Mouse (Mus musculus) CD4-positive helper T cell, adult 2 months (primary cell): ENCODE data around the gene Cdc123.

ENCODE experiments used
- DNase-seq: peaks from one replicate; pipeline ENCODE4 v3.0.0-alpha.2; 2012; ENCODE audit warnings: low read depth, missing footprints, low spot score

Gene Cdc123

DNA sequence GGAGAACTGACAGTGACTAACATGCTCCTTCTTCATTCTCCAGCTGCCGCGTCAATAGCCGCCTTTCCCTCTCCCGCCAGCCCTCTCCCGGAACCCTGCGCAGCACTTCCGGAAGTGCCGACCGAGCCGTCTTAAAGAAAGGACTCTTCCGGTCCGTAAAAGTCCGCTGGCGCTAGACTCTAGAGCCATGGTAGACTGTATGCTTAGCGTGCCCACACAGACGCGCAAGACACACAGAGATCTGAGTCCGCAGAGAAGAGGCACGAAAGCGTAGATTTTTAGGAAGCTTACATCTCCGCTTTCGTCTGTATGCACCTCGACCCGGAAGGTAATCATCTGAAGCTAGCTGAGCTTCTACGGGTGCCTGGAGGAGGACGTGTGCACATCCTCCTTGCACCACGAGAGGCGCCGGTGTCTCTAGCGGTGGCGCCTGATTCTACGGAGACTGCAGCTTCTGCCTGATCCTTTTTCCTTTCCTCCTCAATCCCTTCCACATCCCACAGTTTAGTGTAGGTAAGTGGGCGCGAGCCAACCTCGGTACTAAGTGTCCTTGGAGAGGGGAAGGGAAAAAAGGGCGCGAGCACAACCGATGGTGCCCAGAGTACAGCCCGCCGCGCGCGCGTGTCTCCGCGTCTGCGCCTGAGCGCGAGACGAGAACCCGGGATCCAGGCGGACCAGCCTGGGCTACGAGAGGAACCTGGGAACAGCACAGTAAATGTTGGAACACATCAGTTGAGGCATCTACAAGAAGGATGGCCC lies at the start of gene Cdc123, which contains the start of gene Nudt5:
Cdc123 (minus strand) TSS at position 292 of the 759 bp plus-strand sequence.
Nudt5 (plus strand) TSS at position 147 of the 759 bp plus-strand sequence.
- peak; percentile 92 for DNase-seq

DNA sequence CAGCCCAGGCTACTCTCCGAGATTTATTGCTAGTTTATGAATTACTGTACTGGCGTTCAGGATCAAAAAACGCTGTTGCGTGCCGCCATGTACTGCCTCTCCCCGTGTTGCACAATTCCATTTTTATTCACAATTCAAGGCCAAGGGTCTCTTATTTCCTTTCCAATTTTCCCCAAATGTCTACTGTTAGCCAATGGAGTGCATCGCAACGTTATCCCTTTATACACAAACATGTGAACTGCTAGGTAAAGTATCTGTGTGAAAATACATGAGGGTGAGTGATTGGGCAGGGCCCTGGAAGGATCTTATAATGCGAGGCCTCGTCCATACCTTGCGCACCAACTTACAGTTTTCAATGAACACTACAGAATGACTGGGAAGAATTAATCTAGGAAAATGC lies 49.3 kb upstream of the Cdc123 start:
- no peak for DNase-seq

DNA sequence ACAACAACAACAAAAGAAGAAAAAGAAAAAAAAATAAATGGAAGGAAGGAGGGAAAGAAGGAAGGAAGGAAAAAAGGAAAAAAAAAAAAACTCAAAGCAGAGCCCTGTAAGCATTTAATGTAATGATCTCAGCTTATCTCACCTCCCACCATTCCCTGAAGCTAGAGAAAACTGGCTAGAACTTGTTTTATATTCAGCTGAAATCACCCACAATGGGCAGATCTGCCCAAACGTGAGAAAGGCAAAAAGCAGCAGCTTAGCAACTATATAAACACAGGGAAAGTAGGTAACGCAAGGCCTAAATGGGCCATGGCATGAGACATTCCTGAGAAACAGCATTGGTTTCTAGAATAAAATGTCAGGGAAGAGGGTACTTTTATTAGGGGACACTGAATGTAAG lies 44.4 kb upstream of the Cdc123 start:
- DNase-seq, result no peak

DNA sequence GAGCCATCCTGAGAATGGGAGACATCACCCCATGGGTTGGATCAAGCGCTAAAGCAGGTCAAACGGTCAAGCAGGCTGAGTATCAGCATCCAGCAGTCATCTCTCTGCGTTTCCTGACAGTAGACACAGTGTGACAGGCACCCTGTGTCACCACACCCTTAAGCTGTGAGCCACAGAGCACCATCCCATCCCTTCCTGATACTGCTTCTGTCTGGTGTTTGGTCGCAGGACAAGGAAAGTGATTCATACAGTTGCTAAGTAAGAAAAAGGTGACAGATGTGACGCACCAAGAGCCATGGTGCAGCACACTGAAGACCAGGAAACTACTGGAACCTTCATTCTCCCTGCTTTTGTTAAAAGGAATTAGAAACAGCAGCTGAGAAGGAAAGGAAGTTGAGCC lies 43.9 kb upstream of the Cdc123 start:
- DNase-seq, result no peak

DNA sequence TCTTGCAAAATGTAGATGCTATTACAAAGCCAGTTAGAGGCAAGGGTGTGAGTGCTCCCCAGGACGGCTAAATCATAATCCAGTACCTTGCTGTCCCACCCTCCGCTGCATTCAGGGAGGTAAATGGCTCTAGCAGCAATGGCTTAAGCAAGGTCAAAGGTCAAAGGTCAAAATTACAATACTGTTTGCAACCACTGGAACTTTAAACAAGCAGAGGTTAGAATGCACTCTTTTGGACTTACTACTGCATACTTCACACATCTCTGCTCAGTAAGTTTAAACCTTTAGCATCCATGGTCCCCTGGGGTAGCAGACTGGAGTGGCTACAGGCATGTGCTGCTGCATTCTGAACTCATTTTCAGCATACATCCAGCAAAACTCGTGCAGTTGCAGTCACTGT lies 32.5 kb upstream of the Cdc123 start:
- DNase-seq, result no peak

DNA sequence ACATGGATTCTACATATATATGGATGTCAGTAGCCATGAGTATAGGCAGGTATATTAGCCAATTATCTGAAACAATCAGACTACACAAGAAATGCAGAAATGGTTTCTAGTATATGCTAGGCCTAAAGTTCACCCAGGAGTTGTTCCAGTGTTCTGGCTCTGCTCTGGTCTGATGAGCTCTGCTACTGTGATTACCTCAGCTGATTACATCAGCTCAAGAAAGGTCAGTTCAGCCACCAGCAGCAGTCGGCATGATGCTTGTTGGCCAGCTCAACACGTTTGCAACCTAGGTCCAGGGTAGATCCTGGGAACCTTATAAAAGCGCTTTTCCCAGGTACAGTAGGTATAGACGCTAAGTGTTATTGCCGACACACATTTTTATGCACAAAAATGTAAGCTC lies 24.8 kb upstream of the Cdc123 start:
- no peak for DNase-seq

DNA sequence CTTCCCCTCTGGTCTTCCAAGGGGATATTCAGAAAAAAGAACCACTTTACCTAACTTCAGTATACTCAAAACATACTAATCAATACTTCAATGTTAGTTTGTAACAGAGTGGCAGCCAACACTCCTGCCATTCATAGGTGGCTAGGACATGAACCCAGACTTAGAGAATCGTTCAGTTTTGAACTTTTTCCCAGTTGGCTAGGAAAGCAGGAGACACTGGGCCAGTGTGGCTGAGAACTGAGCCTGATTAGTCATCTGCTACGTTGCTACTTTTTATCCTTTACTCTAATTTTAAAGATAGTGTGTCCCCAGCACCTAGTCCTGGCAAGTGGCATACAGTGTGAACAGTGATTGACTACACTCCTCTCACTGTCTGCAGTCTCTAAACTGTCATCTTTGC lies 22.7 kb upstream of the Cdc123 start:
- no peak for DNase-seq

DNA sequence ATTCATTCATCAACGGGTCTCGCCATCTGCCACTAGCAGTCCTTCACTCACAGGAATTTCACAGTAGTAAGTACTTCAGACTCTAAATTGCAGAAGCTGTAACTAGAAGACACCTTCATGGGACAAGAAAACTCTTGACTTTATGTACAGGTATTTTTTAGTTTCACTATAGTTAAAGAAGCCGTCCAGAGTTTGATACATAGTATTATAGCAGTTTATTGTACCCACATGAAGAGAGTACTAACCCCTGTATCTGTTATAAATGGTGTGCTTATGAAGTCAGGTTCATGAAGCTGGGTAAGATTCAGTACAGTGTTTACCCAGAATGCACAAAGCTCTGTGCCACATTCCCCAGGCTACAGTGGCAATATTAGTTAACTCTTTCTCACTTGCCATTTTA lies 17.9 kb upstream of the Cdc123 start, which contains the start of gene Gm13199:
Gm13199 (minus strand) TSS at position 101 of the 400 bp plus-strand sequence.
- DNase-seq, result no peak

DNA sequence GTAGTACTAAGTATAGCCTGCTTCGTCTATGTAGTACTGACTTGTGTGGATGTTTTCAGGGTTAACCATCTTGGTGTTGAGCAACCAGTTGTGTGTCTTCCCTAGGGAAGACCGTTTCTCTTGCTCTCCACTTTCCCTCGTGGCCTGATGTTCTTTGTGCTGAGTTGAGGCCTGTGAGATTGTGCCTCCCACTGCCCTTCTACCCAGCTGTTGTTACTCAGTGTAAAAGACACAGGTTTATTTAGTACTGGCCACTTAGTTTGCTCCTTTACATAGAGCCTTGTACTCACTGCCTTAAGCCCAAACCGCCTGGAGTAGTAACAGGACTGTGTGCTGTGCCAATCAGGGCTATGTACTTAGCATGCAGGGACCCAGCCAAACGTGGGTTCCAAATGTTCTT lies 6.9 kb upstream of the Cdc123 start:
- no peak for DNase-seq

DNA sequence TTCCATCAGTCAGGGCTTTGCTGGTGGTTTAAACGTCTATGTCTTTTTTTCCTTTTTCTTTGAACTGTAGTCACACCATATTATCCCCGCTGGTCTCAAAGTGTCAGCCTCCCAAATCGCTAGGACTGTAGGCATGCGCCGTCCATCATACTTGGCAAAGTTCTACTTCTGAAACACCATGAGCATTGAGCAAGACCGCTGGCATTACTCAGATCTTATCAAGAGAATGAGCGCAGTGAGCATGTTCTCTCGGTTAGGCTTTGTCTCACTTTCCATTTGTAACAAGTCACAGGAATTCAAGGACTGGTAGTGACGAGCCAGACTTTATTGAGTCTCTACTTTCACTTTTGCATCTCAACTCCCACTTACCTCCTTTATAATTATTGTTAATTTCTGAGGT lies 6.2 kb upstream of the Cdc123 start:
- peak; percentile 13 for DNase-seq

DNA sequence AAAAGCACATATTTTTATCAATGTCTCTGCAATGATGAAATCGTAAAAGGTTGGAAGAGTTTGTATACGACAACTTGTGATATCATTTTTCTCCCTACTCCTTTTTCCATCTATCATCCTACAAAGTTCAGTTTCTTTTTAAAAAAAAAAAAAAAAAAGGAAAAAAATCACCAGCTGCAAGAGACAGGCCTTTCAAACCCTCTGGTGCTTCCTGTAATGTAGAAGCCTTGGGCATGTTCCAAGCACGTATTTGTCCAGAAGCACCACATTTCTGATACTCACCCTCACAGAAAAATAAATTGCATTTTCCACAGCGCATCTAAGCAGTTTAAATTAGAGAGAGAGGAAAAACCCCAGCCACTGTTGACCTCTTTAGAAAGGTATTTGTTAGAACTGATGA lies 862 bp upstream of the Cdc123 start:
- no peak for DNase-seq

DNA sequence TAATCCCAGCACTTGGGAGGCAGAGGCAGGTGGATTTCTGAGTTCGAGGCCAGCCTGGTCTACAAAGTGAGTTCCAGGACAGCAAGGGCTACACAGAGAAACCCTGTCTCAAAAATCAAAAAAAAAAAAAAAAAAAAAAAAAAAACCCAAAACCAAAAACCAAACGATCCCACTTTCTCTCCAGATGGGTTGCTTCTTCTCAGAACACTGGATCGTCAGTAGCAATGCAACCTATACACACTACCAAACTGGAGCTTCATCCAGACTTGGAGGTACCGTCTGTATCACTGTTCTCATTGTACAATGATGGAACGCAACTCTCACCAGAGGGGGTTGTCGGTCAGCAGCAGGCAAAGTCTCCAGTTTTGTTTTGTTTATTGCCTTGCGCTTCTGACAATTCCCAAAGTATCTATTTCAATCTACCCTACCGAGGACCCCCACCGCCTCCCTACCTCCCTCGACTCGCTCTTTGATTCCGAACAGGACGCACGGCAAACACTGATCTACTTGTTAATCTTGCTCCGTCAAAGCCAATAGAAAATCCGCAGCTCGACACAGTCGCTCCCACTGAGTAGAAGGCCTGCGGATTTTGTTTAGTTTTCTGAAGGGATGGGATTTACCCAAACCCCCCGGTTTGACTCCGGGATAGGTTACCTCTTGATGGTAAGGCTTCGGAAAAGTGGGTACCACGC lies 637 bp downstream of the Cdc123 start:
- no peak for DNase-seq

DNA sequence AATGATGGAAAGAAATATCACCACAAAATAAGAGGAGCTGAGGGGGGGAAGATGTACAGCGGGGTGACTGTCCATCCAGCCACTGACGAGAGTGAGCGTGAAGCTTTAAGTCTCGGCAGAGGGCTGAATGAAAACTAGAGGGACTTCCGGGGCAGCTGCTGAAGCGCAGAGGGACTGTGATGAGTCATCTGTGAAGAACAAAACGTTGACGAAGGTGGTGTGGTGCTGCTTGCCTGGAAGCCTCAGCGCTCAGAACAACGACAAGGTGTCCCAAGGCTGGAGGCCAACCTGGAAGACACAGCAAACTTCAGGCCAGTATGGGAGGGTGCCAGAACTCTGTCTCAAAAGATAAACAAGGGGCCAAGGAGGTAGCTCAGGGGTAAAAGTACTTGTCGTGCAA lies 4.1 kb downstream of the Cdc123 start:
- peak; percentile 16 for DNase-seq

DNA sequence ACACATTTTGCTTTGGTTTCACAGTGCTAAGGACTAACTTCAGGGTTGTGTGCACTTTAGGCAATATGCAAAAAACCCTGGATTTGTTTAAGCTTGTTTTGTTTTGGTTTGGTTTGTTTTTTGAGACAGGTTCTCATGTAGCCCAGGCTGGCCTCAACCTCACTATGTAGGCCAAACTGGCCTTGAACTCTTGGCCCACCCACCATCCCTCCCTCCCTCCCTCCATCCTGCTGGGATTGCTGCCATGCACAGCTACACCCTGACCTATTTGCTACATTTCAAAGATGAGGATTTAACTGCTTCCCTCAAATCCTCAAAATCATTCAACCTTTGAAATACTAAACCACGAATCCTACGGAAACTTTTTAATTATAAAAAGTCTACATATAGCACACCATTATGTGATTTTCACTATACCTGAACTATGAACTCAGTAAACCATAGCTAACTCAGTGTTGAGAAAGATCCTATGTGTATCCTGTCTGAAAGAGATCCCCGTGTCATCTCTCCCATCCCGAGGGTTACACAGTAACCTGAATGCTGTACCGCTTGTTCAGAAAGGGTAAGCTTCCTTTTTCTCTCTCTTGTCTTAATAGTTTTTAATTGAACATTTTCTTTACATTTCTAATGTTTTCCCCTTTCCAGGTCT lies 19.6 kb downstream of the Cdc123 start:
- DNase-seq, result no peak

DNA sequence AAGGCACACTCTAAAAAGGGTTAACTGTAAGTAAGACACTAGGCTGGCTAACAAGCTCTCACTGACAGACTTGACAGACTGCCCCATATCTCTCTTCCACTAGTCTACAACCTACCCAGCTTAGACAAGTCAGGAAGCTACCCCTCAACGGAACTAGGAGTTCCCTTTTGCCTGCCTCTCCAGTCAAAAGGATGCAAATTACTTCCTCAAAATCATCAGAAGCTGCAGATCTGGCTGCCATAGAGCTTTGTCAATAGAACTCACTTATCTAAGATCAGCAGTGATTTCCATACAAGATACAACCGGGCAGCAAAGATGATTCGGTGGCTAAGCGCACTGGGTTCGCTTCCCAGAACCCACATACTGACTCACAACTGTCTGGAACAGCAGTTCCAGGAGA lies 20.3 kb downstream of the Cdc123 start:
- no peak for DNase-seq

DNA sequence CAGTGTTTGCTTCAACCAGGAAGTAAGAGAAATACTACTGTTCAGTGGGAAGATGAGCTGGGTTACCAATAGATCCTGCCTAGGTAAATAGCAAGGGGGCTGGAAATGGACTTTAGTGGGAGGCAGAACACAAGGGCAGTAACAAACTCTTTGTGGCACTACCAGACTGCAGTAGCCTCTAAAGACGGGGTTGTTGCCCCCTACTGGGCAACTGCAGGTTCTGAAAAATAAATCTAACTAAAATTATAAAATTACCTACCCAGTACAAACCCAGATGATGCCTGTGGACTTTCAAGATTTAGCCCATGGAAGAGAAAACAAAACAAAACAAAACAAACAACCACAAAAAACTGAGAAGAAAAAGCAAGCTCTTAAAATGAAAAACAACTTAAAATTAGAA lies 20.8 kb downstream of the Cdc123 start:
- DNase-seq, result no peak

DNA sequence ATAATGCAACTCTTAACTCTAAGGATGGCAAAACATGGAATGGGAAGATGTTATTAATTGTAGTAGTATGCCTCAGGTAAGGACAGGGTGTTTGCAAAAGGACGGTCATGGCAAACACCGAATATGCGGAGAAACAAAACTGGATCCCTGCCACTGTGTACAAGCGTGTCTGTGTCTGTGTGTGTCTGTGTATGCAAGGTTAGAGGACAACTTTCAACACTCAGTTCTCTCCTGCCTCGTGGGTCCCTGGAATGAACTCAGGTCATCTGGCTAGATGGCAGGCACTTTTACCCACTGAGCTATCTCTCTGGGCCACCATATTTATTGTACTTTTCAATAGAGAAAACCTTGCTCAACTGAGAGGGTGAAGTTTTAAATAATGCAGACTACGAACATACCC lies 22.5 kb downstream of the Cdc123 start:
- DNase-seq, result no peak

DNA sequence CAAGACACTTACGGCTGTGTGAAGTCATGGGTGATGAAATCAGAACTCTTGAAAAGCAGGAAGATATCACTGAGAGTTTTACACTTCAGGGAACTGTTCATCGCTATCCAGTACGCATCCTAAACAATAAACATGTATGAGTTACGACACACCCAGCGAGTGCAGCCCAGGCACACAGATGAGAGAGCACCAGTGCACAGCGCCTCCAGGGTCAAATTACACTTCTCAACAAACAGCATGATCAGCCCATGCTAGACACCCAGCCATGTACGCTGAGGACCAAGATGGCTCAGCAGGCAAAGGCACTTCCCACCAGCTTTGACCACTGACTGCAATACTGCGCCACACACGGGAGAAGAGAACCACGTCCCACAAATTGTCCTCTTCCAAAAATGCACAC lies 23.7 kb downstream of the Cdc123 start:
- DNase-seq, result no peak

DNA sequence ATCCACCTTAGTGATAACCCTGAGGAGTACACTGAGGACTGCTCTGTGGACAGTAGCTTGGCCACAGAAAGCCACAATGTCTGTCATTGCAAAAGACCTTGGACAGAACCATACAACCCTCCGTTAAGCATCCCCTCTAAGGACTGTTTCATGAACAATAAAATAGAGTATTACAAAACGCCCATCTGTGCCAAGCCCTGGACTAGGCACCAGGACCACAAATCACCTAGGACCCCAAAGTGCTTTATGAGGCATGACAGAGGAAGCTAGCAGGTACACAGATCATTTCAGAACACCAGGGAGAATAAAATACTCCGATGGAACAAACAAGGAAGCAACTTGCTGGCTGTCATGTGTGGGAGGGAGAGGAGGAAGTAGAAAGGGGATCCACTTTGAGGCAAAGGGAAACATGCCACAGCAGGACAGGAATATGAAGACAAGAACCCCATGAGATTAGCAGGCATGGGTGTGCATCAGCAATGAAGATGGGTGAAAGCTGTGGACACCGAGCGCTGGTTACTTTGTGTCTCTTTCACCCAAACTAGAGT lies 33.7 kb downstream of the Cdc123 start:
- no peak for DNase-seq

DNA sequence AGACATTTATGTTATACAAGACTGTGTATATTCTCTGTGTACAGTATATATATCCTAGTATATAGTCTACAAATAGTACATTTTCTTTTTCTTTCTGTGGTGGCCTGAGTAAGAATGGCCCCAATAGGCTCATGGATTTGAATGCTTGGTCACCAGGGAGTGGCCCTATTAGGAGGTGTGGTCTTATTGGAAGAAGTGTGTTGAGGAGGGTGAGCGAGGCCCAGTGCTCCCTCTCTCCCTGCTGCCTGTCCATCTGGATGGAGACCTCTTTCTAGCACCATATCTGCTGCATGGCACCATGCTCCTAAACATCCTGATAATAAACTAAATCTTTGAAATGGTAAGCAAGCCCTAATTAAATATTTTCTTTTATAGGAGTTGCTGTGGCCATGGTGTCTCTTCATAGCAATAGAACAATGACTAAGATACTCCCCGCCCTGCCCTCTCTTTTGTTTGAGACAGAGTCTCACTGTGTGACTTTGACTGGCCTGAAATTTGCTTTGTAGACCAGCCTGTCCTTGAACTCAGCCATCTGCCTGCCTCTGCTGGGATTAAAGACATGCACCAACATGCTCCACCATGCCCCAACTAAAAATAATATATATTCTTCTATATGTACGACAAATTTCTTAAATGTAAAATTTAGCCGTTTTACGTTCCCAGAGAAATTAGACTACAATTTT lies 34.8 kb downstream of the Cdc123 start:
- no peak for DNase-seq

DNA sequence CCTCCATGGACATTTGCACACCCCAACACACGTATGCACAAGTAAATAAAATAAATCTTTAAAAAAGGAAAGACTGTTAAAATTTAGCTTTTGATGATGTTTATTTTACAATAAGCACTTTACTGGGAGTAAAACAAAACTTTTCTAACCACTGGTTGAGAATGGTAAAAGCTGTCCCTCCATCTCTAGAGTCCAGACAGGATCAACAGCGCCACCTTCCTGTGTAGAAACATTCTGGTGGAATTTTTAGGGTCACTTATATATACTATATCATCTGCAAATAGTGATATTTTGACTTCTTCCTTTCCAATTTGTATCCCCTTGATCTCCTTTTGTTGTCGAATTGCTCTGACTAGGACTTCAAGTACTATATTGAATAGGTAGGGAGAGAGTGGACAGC lies 38.8 kb downstream of the Cdc123 start:
- peak; percentile 9 for DNase-seq

DNA sequence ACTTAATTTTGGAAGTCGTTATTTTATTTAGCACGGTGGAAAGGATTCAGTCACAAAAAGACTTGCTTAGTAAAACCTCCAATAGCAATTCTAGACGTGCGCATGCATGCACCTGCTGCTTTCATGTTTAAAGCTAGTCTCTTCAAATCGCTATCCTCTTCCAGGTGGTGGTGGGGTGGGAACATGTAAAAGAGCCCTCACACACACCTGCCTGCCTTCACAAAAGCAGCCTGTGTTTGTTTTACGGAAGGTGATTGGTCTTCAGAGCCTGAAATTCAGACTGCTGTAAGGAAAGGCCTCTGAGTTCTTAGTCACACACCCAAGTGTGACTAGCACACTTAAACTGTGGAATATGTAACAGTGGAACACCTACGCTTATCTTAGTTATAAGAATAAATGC lies 39.7 kb downstream of the Cdc123 start:
- no peak for DNase-seq
